Mouse (Mus musculus): Measurements from ENCODE around the gene Gm10563. TPM values are rescaled to one million over a fixed set of nuclear protein-coding genes. Genes with fewer than 3 reads are reported as not detected.
"Not testable (repeated sequence)": the region's sequence is repeated elsewhere in the genome, so short reads cannot be mapped to it uniquely, and the experiment has no call there.

Gm10563 gene
- polyA plus RNA-seq (2015; fragmentation: Nextera tagmentation; extraction: Ambion mirVana): not detected in 2 replicates

DNA sequence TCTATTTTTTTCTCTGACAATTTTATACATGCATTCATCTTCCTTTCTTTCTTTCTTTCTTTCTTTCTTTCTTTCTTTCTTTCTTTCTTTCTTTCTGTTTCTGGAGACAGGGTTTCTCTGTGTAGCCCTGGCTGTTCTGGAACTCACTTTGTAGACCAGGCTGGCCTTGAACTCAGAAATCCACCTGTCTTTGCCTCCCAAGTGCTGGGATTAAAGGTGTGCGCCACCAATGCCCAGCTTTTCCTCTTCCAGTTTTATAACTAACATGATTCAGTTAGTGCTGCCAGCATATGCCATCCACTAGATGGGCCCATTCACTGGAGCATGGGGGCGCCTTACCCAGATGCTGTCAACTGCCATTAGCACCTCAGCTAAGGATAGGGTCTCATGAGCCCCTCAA, at the start of gene Gm10563:
Gene Gm10563 (minus strand): TSS at position 101 of the 400 bp plus-strand sequence.
- 95% methylated on average over 2 of the region's 2 CpGs for WGBS
- H3K36me3 ChIP-seq (ENCODE audit: control insufficient read depth, insufficient read depth, low read length): peaks cover 59% of the 10 kb centered on the region

DNA sequence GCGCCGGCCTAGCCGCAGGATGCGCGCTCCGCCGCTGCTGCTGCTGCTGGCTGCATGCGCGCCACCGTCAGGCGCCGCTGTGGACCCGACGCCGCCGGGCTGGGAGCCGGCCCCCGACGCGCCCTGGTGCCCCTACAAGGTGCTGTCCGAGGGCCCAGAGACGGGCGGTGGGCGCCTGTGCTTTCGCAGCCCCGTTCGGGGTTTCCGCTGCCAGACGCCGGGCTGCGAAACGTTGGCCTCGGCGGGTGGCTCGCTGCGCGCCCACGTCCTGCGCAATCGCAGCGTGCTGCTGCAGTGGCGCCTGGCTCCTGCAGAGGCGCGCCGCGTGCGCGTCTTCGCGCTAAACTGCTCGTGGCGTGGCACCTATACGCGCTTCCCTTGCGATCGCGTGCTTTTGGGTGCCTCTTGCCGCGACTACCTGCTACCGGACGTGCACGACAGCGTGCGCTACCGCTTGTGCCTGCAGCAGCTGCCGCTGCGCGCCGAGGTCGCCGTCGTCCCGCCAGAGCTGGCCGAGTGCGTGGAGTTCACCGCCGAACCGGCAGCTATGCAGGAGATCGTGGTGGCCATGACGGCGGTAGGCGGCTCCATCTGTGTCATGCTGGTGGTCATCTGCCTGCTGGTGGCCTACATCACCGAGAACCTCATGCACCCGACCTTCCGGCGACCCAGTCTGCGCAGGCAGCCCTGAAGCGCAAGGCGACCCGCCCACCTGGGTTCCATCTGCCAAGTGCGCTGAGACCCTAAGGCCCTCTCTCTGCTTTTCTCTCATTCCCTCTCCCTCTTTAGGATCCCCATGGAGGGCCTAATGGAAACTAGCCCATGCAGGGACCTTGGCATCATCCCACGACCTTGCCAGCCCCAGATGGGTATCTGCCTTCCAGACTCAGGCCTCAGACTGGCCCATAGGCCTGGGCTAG, 49.5 kb upstream of the Gm10563 start:
- under 1% methylated on average over 88 of the region's 92 CpGs for WGBS
- H3K4me1 ChIP-seq (replicated peaks; ENCODE audit: control insufficient read depth, insufficient read depth, low read length): peaks cover 4% of the 10 kb centered on the region; the same call in 1 of the 2 replicates

More for the DNA sequence above, at the start of gene Gm10563:
- not testable (repeated sequence) for H3K4me2 ChIP-seq (ENCODE audit: low read depth, low read length); H3K27ac ChIP-seq (ENCODE audit: low read length); H3K9me3 ChIP-seq (ENCODE audit: control insufficient read depth, low read length); ATAC-seq (ENCODE audit: low read depth); H3K4me1 ChIP-seq (replicated peaks; ENCODE audit: control insufficient read depth, insufficient read depth, low read length); H3K27me3 ChIP-seq (ENCODE audit: control insufficient read depth, insufficient read depth, low read depth, low read length); H3K9ac ChIP-seq (ENCODE audit: low read length); H3K4me3 ChIP-seq (ENCODE audit: low read length)

DNA sequence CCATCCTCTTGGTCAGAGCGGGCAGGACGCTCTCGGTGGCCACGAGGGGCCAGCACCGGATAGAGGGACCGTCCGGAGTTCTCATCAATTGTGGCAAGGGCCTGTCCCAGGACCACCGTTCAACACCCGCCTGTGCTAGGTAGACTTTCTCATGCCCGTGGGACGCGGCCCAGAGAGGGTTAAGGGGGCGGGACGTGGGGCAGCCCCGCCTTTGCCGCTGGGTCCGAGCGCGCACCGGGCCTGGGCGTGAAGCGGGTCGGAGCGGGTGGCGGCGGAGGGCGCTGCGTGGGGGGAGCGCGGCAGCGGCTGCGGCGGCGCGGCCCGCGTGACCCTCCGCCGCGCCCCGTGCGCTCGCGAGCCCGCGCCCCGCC, 48.9 kb upstream of the Gm10563 start, which contains the start of gene Fndc10:
Gene Fndc10 (plus strand): TSS at position 232 of the 371 bp plus-strand sequence.
- Histone ChIP-seq H3K4me2 (ENCODE audit: low read depth, low read length) (peak within 1 kb of the TSS; percentile 89), H3K4me1 (replicated peaks; ENCODE audit: control insufficient read depth, insufficient read depth, low read length) (peaks cover 4% of the 10 kb centered on the region; the same call in 1 of the 2 replicates), H3K36me3 (ENCODE audit: control insufficient read depth, insufficient read depth, low read length) (no peaks in the 10 kb centered on the region), H3K9me3 (ENCODE audit: control insufficient read depth, low read length) (no peaks in the 10 kb centered on the region), H3K9ac (ENCODE audit: low read length) (peak within 1 kb of the TSS; percentile 73), H3K27ac (ENCODE audit: low read length) (no peak within 1 kb of the TSS), H3K27me3 (ENCODE audit: control insufficient read depth, insufficient read depth, low read depth, low read length) (peaks cover 7% of the 10 kb centered on the region; the same call in 1 of the 2 replicates), H3K4me3 (ENCODE audit: low read length) (peak within 1 kb of the TSS; percentile 74)
- under 1% methylated on average over 46 of the region's 47 CpGs for WGBS
- peak; percentile 86 for ATAC-seq (ENCODE audit: low read depth)

More for the DNA sequence above, 49.5 kb upstream of the Gm10563 start:
- Histone ChIP-seq H3K27me3 (ENCODE audit: control insufficient read depth, insufficient read depth, low read depth, low read length) (peaks cover 7% of the 10 kb centered on the region; the same call in 1 of the 2 replicates), H3K27ac (ENCODE audit: low read length) (no peak overlapping the region), H3K36me3 (ENCODE audit: control insufficient read depth, insufficient read depth, low read length) (no peaks in the 10 kb centered on the region), H3K4me2 (ENCODE audit: low read depth, low read length) (peak overlapping the region; percentile 89), H3K9me3 (ENCODE audit: control insufficient read depth, low read length) (no peaks in the 10 kb centered on the region), H3K9ac (ENCODE audit: low read length) (peak overlapping the region; percentile 73), H3K4me3 (ENCODE audit: low read length) (peak overlapping the region; percentile 74)
- ATAC-seq (ENCODE audit: low read depth): peak; percentile 77

DNA sequence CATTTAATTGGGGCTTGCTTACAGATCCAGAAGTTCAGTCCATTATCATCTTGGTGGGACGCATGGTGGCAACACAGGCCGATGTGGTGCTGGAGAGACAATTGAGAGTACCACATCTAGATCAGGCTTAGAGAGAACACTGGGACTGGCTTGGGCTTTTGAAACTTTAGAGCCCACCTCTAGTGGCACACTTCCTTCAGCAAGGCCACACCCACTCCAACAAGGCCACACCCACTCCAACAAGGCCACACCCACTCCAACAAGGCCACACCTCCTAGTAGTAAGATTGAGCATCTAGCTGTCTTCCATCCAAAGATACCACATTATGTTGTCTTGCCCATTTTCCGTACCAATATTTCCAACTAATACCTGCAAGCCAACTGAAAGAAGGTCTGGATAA, 47.2 kb upstream of the Gm10563 start:
- H3K9ac ChIP-seq (ENCODE audit: low read length): no peak overlapping the region
- peaks cover 4% of the 10 kb centered on the region; the same call in 1 of the 2 replicates for H3K4me1 ChIP-seq (replicated peaks; ENCODE audit: control insufficient read depth, insufficient read depth, low read length)
- peaks cover 7% of the 10 kb centered on the region; the same call in 1 of the 2 replicates for H3K27me3 ChIP-seq (ENCODE audit: control insufficient read depth, insufficient read depth, low read depth, low read length)
- ATAC-seq (ENCODE audit: low read depth): no peak
- H3K27ac ChIP-seq (ENCODE audit: low read length): no peak overlapping the region
- H3K4me3 ChIP-seq (ENCODE audit: low read length): no peak overlapping the region
- 94% methylated on average over 3 of the region's 3 CpGs for WGBS
- no peaks in the 10 kb centered on the region for H3K9me3 ChIP-seq (ENCODE audit: control insufficient read depth, low read length)
- H3K36me3 ChIP-seq (ENCODE audit: control insufficient read depth, insufficient read depth, low read length): no peaks in the 10 kb centered on the region
- no peak overlapping the region for H3K4me2 ChIP-seq (ENCODE audit: low read depth, low read length)

DNA sequence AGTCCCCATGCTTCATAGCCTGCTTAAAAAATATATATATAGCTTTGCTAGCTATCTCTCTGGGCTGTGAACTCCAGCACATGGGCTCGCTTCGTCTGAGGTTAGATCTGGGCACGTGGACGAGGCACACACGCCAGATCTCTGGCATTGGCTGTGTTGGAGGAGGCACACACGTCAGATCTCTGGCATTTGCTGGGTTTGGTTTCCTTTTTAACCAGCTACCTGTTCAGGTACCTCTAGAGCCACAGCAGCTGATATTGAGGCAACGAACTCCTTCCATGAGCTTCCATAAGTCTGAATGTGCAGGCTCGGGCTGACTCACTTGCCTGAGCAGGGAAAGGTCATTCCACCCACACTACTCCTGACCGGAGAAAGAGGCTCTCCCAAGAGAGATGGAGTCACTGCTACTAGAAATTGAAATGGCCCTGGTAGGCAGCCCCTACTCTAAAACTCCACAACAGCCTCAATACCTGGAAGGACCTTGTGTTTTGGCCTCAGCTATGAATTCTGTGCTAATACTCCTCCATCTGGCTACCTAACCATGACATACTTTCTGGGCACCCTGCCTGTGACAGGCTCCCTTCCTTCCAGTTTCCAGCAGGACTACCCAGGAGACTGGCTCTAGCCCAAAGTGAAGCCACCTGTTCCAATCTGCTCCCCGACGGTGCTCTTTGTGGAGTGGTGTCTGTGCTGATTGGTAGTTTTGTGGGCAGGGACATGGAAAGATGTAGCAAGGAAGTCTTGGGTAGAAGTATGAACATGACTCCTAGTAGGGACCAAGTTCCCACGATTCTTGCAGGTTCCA, 45.6 kb upstream of the Gm10563 start:
- Histone ChIP-seq H3K27me3 (ENCODE audit: control insufficient read depth, insufficient read depth, low read depth, low read length) (peaks cover 7% of the 10 kb centered on the region; the same call in 1 of the 2 replicates), H3K4me1 (replicated peaks; ENCODE audit: control insufficient read depth, insufficient read depth, low read length) (peaks cover 4% of the 10 kb centered on the region; the same call in 1 of the 2 replicates), H3K9ac (ENCODE audit: low read length) (no peak overlapping the region), H3K36me3 (ENCODE audit: control insufficient read depth, insufficient read depth, low read length) (no peaks in the 10 kb centered on the region), H3K9me3 (ENCODE audit: control insufficient read depth, low read length) (no peaks in the 10 kb centered on the region), H3K4me3 (ENCODE audit: low read length) (no peak overlapping the region), H3K4me2 (ENCODE audit: low read depth, low read length) (no peak overlapping the region), H3K27ac (ENCODE audit: low read length) (no peak overlapping the region)
- ATAC-seq (ENCODE audit: low read depth): no peak
- 76% methylated on average over 12 of the region's 12 CpGs for WGBS

- not testable (repeated sequence) for H3K4me1 ChIP-seq (replicated peaks; ENCODE audit: control insufficient read depth, insufficient read depth, low read length); H3K27me3 ChIP-seq (ENCODE audit: control insufficient read depth, insufficient read depth, low read depth, low read length); H3K27ac ChIP-seq (ENCODE audit: low read length); H3K9ac ChIP-seq (ENCODE audit: low read length); H3K4me2 ChIP-seq (ENCODE audit: low read depth, low read length); H3K36me3 ChIP-seq (ENCODE audit: control insufficient read depth, insufficient read depth, low read length); ATAC-seq (ENCODE audit: low read depth); H3K4me3 ChIP-seq (ENCODE audit: low read length); H3K9me3 ChIP-seq (ENCODE audit: control insufficient read depth, low read length)
- 69% methylated on average over 4 of the region's 4 CpGs for WGBS
Observed at GRCm38 (mm10) chr4:155687764-155688163, 42.6 kb upstream of the Gm10563 start.

DNA sequence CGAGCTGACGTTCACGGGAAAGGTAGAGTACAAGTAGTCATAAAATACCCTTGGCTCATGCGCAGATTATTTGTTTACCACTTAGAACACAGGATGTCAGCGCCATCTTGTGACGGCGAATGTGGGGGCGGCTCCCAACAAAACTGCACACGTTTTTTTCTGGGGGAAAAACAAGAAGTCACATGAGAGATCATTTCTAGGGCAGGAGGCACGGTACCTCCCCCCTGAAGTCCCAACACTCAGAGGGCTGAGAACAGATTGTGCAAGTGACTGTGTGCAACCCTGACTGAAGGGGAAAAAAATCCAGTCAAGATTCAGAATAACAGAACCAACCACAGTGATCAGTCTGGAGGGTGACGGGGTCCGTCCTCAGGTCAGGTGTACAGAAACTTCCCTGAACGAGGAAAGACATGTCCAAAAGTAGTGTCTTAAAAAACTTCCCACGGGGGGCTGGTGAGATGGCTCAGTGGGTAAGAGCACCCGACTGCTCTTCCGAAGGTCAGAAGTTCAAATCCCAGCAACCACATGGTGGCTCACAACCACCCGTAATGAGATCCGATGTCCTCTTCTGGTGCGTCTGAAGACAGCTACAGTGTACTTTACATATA, 38.6 kb upstream of the Gm10563 start:
- WGBS: 86% methylated on average over 15 of the region's 19 CpGs
- not testable (repeated sequence) for H3K27ac ChIP-seq (ENCODE audit: low read length); H3K36me3 ChIP-seq (ENCODE audit: control insufficient read depth, insufficient read depth, low read length); H3K4me1 ChIP-seq (replicated peaks; ENCODE audit: control insufficient read depth, insufficient read depth, low read length); ATAC-seq (ENCODE audit: low read depth); H3K27me3 ChIP-seq (ENCODE audit: control insufficient read depth, insufficient read depth, low read depth, low read length); H3K4me2 ChIP-seq (ENCODE audit: low read depth, low read length); H3K9me3 ChIP-seq (ENCODE audit: control insufficient read depth, low read length); H3K9ac ChIP-seq (ENCODE audit: low read length); H3K4me3 ChIP-seq (ENCODE audit: low read length)

DNA sequence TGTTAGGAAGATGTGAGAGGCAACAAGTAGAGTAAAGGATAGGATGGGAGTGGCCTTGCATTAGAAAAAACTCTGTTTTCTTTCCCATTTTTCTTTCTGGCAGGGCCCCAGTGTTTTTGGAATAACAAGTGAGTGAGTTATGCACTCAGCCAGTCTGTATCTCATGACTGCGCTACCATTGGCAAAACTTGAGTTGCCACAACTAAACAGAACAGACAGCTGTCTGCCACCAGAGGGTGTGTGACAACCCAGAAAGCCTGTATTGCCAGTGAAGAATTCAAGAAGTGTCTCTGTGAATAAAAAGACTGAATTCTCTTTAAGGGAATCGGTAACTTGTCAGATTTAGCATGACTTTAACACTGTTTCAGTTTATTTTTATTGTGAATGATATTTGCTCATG, 30.8 kb upstream of the Gm10563 start:
- H3K9me3 ChIP-seq (ENCODE audit: control insufficient read depth, low read length): no peaks in the 10 kb centered on the region
- WGBS: 73% methylated on average over 2 of the region's 2 CpGs
- no peak overlapping the region for H3K27ac ChIP-seq (ENCODE audit: low read length)
- no peak for ATAC-seq (ENCODE audit: low read depth)
- H3K27me3 ChIP-seq (ENCODE audit: control insufficient read depth, insufficient read depth, low read depth, low read length): no peaks in the 10 kb centered on the region
- H3K9ac ChIP-seq (ENCODE audit: low read length): no peak overlapping the region
- no peak overlapping the region for H3K4me2 ChIP-seq (ENCODE audit: low read depth, low read length)
- no peaks in the 10 kb centered on the region for H3K36me3 ChIP-seq (ENCODE audit: control insufficient read depth, insufficient read depth, low read length)
- no peaks in the 10 kb centered on the region for H3K4me1 ChIP-seq (replicated peaks; ENCODE audit: control insufficient read depth, insufficient read depth, low read length)
- no peak overlapping the region for H3K4me3 ChIP-seq (ENCODE audit: low read length)

Data from lung, embryonic 16.5 days (tissue).